Mouse (Mus musculus) cerebellum, adult (tissue): Measurements from ENCODE around the gene Tnrc6c.

Source experiments
- ATAC-seq: cut with Nextera tagmentation; 2 replicates; pipeline ENCODE4 v1.9.2; 2017; ENCODE audit warnings: mild to moderate bottlenecking, moderate library complexity, mixed read lengths; ENCODE audit not compliant: insufficient number of reproducible peaks, low FRiP score, low TSS enrichment

Tnrc6c gene

GRCm38 (mm10) chr11:117810401-117811046 lies 156.4 kb downstream of the Tnrc6c start:
- ATAC-seq: no peak
